Mouse (Mus musculus): ENCODE results near the gene Cstad. TPM values are rescaled to one million over a fixed set of nuclear protein-coding genes. Genes with fewer than 3 reads are reported as not detected.

The Cstad gene
- polyA plus RNA-seq, 1 experiment from 2014 or later: 0.13 TPM

- Histone ChIP-seq H3K27me3 (peaks cover 13% of the 10 kb centered on the region), H3K4me1 (replicated peaks) (peaks cover 12% of the 10 kb centered on the region), H3K4me3 (replicated peaks) (no peak overlapping the region), H3K9me3 (replicated peaks) (no peaks in the 10 kb centered on the region), H3K36me3 (no peaks in the 10 kb centered on the region), H3K27ac (no peak overlapping the region), H3K4me2 (peak overlapping the region; percentile 26; the same call in 1 of the 2 replicates), H3K9ac (no peak overlapping the region)
- DNase-seq: no peak
- ATAC-seq (ENCODE audit: low read depth): no peak
- WGBS (ENCODE audit: insufficient replicate concordance): 60% methylated on average over 9 of the region's 9 CpGs
These were observed 19.5 kb downstream of the Cstad start for GRCm38 (mm10) chr2:30614151-30614923.

- H3K9me3 ChIP-seq (replicated peaks): no peaks in the 10 kb centered on the region
- H3K9ac ChIP-seq: no peak overlapping the region
- WGBS (ENCODE audit: insufficient replicate concordance): 86% methylated on average over 2 of the region's 2 CpGs
- peaks cover 13% of the 10 kb centered on the region for H3K27me3 ChIP-seq
- H3K4me1 ChIP-seq (replicated peaks): peaks cover 12% of the 10 kb centered on the region
- no peaks in the 10 kb centered on the region for H3K36me3 ChIP-seq
- H3K4me2 ChIP-seq: no peak overlapping the region
- ATAC-seq (ENCODE audit: low read depth) (no peak), DNase-seq (no peak)
- no peak overlapping the region for H3K27ac ChIP-seq
- no peak overlapping the region for H3K4me3 ChIP-seq (replicated peaks)
These were observed 21.0 kb downstream of the Cstad start for GRCm38 (mm10) chr2:30615869-30616268.

- Histone ChIP-seq H3K9ac (no peak overlapping the region), H3K9me3 (replicated peaks) (no peaks in the 10 kb centered on the region), H3K27me3 (peaks cover 13% of the 10 kb centered on the region), H3K4me3 (replicated peaks) (no peak overlapping the region), H3K4me1 (replicated peaks) (peaks cover 12% of the 10 kb centered on the region), H3K36me3 (no peaks in the 10 kb centered on the region), H3K27ac (no peak overlapping the region), H3K4me2 (no peak overlapping the region)
- WGBS (ENCODE audit: insufficient replicate concordance): 57% methylated on average over 6 of the region's 6 CpGs
- DNase-seq (no peak), ATAC-seq (ENCODE audit: low read depth) (no peak)
These were observed 21.6 kb downstream of the Cstad start for GRCm38 (mm10) chr2:30616464-30616863.

- Histone ChIP-seq H3K27me3 (peaks cover 9% of the 10 kb centered on the region), H3K4me3 (replicated peaks) (no peak overlapping the region), H3K27ac (0 out of 2 replicates have a peak overlapping the region, but pooled peaks have one; percentile 23), H3K36me3 (no peaks in the 10 kb centered on the region), H3K9me3 (replicated peaks) (no peaks in the 10 kb centered on the region), H3K4me1 (replicated peaks) (peaks cover 12% of the 10 kb centered on the region), H3K4me2 (no peak overlapping the region), H3K9ac (no peak overlapping the region)
- DNase-seq (no peak), ATAC-seq (ENCODE audit: low read depth) (peak; percentile 70; the same call in 1 of the 2 replicates)
- WGBS (ENCODE audit: insufficient replicate concordance): 42% methylated on average over 6 of the region's 6 CpGs
These were observed 23.8 kb downstream of the Cstad start for GRCm38 (mm10) chr2:30618487-30619248.

- no peaks in the 10 kb centered on the region for H3K36me3 ChIP-seq
- ATAC-seq (ENCODE audit: low read depth) (no peak), DNase-seq (no peak)
- no peak overlapping the region for H3K27ac ChIP-seq
- H3K9ac ChIP-seq: no peak overlapping the region
- H3K4me2 ChIP-seq: no peak overlapping the region
- peaks cover 2% of the 10 kb centered on the region; the same call in 1 of the 2 replicates for H3K4me1 ChIP-seq (replicated peaks)
- no peaks in the 10 kb centered on the region for H3K27me3 ChIP-seq
- H3K4me3 ChIP-seq (replicated peaks): no peak overlapping the region
- 18% methylated on average over 10 of the region's 10 CpGs for WGBS (ENCODE audit: insufficient replicate concordance)
- H3K9me3 ChIP-seq (replicated peaks): no peaks in the 10 kb centered on the region
These were observed 29.0 kb downstream of the Cstad start for GRCm38 (mm10) chr2:30623873-30624272.

- 53% methylated on average over 6 of the region's 6 CpGs for WGBS (ENCODE audit: insufficient replicate concordance)
- DNase-seq: no peak
- Histone ChIP-seq H3K27me3 (no peaks in the 10 kb centered on the region), H3K4me1 (replicated peaks) (no peaks in the 10 kb centered on the region), H3K36me3 (no peaks in the 10 kb centered on the region), H3K9me3 (replicated peaks) (no peaks in the 10 kb centered on the region), H3K4me3 (replicated peaks) (no peak overlapping the region), H3K9ac (no peak overlapping the region), H3K27ac (no peak overlapping the region), H3K4me2 (no peak overlapping the region)
- no peak for ATAC-seq (ENCODE audit: low read depth)
These were observed 30.5 kb downstream of the Cstad start for GRCm38 (mm10) chr2:30625296-30625826.

- no peak for DNase-seq
These were observed 31.3 kb downstream of the Cstad start for GRCm38 (mm10) chr2:30626058-30626675.

GRCm38 (mm10) chr2:30627338-30627737 lies 32.5 kb downstream of the Cstad start:
- Histone ChIP-seq H3K4me3 (replicated peaks) (no peak overlapping the region), H3K27ac (no peak overlapping the region), H3K9me3 (replicated peaks) (no peaks in the 10 kb centered on the region), H3K4me2 (no peak overlapping the region), H3K4me1 (replicated peaks) (no peaks in the 10 kb centered on the region), H3K27me3 (no peaks in the 10 kb centered on the region), H3K9ac (no peak overlapping the region), H3K36me3 (no peaks in the 10 kb centered on the region)
- DNase-seq (no peak), ATAC-seq (ENCODE audit: low read depth) (no peak)
- 72% methylated on average over 3 of the region's 3 CpGs for WGBS (ENCODE audit: insufficient replicate concordance)

More at GRCm38 (mm10) chr2:30626058-30626675, 31.3 kb downstream of the Cstad start:
- Histone ChIP-seq H3K9ac (no peak overlapping the region), H3K4me1 (replicated peaks) (no peaks in the 10 kb centered on the region), H3K36me3 (no peaks in the 10 kb centered on the region), H3K4me3 (replicated peaks) (no peak overlapping the region), H3K9me3 (replicated peaks) (no peaks in the 10 kb centered on the region), H3K4me2 (no peak overlapping the region), H3K27me3 (no peaks in the 10 kb centered on the region), H3K27ac (no peak overlapping the region)
- ATAC-seq (ENCODE audit: low read depth): no peak
- 54% methylated on average over 17 of the region's 17 CpGs for WGBS (ENCODE audit: insufficient replicate concordance)

GRCm38 (mm10) chr2:30628374-30628773 lies 33.5 kb downstream of the Cstad start:
- no peaks in the 10 kb centered on the region for H3K27me3 ChIP-seq
- H3K9me3 ChIP-seq (replicated peaks): no peaks in the 10 kb centered on the region
- no peak overlapping the region for H3K4me2 ChIP-seq
- no peaks in the 10 kb centered on the region for H3K36me3 ChIP-seq
- H3K27ac ChIP-seq: no peak overlapping the region
- H3K9ac ChIP-seq: no peak overlapping the region
- ATAC-seq (ENCODE audit: low read depth) (no peak), DNase-seq (no peak)
- no peak overlapping the region for H3K4me3 ChIP-seq (replicated peaks)
- WGBS (ENCODE audit: insufficient replicate concordance): 83% methylated on average over 17 of the region's 17 CpGs
- H3K4me1 ChIP-seq (replicated peaks): no peaks in the 10 kb centered on the region

GRCm38 (mm10) chr2:30629038-30629761 lies 34.4 kb downstream of the Cstad start:
- no peaks in the 10 kb centered on the region for H3K9me3 ChIP-seq (replicated peaks)
- H3K9ac ChIP-seq: no peak overlapping the region
- no peak overlapping the region for H3K27ac ChIP-seq
- DNase-seq (no peak), ATAC-seq (ENCODE audit: low read depth) (no peak)
- H3K27me3 ChIP-seq: no peaks in the 10 kb centered on the region
- no peaks in the 10 kb centered on the region for H3K36me3 ChIP-seq
- WGBS (ENCODE audit: insufficient replicate concordance): 62% methylated on average over 14 of the region's 14 CpGs
- H3K4me2 ChIP-seq: no peak overlapping the region
- H3K4me3 ChIP-seq (replicated peaks): no peak overlapping the region
- no peaks in the 10 kb centered on the region for H3K4me1 ChIP-seq (replicated peaks)

- H3K4me3 ChIP-seq (replicated peaks): no peak overlapping the region
- H3K9ac ChIP-seq: no peak overlapping the region
- 58% methylated on average over 4 of the region's 4 CpGs for WGBS (ENCODE audit: insufficient replicate concordance)
- no peaks in the 10 kb centered on the region for H3K9me3 ChIP-seq (replicated peaks)
- no peaks in the 10 kb centered on the region for H3K36me3 ChIP-seq
- DNase-seq (no peak), ATAC-seq (ENCODE audit: low read depth) (no peak)
- H3K4me2 ChIP-seq: no peak overlapping the region
- H3K27ac ChIP-seq: no peak overlapping the region
- H3K4me1 ChIP-seq (replicated peaks): no peaks in the 10 kb centered on the region
- H3K27me3 ChIP-seq: no peaks in the 10 kb centered on the region
These were observed 35.0 kb downstream of the Cstad start for GRCm38 (mm10) chr2:30629860-30630259.
